Mouse (Mus musculus) ES-CJ7 (cell line): ENCODE data around the gene Eef1a1.

ENCODE experiments used
- DNase-seq: peaks from one replicate; pipeline ENCODE4 v3.0.0; 2011; ENCODE audit warnings: low read depth, low spot score

Eef1a1 gene

GRCm38 (mm10) chr9:78477021-78477551 is 11.9 kb downstream of the Eef1a1 start:
- DNase-seq = peak; percentile 73

- peak; percentile 84 for DNase-seq
Observed at GRCm38 (mm10) chr9:78476531-78477020, 12.4 kb downstream of the Eef1a1 start.

- peak; percentile 65 for DNase-seq
Observed at GRCm38 (mm10) chr9:78475873-78476272, 13.1 kb downstream of the Eef1a1 start.

- DNase-seq = no peak
Observed at GRCm38 (mm10) chr9:78475383-78475780, 13.6 kb downstream of the Eef1a1 start.

GRCm38 (mm10) chr9:78474771-78475382 is 14.1 kb downstream of the Eef1a1 start:
- DNase-seq = no peak

GRCm38 (mm10) chr9:78474270-78474669 is 14.7 kb downstream of the Eef1a1 start:
- DNase-seq = peak; percentile 62

- peak; percentile 58 for DNase-seq
Observed at GRCm38 (mm10) chr9:78473588-78473987, 15.4 kb downstream of the Eef1a1 start.

- DNase-seq = no peak
Observed at GRCm38 (mm10) chr9:78465725-78466124, 23.2 kb downstream of the Eef1a1 start.

- no peak for DNase-seq
Observed at GRCm38 (mm10) chr9:78463337-78463736, 25.6 kb downstream of the Eef1a1 start.

- peak; percentile 68 for DNase-seq
Observed at GRCm38 (mm10) chr9:78457026-78457425, 31.9 kb downstream of the Eef1a1 start.

- DNase-seq = no peak
Observed at GRCm38 (mm10) chr9:78451382-78451781, 37.6 kb downstream of the Eef1a1 start.

- no peak for DNase-seq
Observed at GRCm38 (mm10) chr9:78450404-78450803, 38.5 kb downstream of the Eef1a1 start.

- peak; percentile 87 for DNase-seq
Observed at GRCm38 (mm10) chr9:78447973-78448873, 40.7 kb downstream of the Eef1a1 start, which contains the start of the genes Mto1 and Gm17324. Gene Mto1, plus strand, starts transcription at chr9:78448208. Gene Gm17324, minus strand, starts transcription at chr9:78448786.

- no peak for DNase-seq
Observed at GRCm38 (mm10) chr9:78447606-78447972, 41.4 kb downstream of the Eef1a1 start.

- DNase-seq = peak; percentile 54
Observed at GRCm38 (mm10) chr9:78442579-78443392, 46.2 kb downstream of the Eef1a1 start, which contains the start of gene Cgas. Gene Cgas, minus strand, starts transcription at chr9:78443237.

GRCm38 (mm10) chr9:78442237-78442578 is 46.7 kb downstream of the Eef1a1 start:
- DNase-seq = no peak

- no peak for DNase-seq
Observed at GRCm38 (mm10) chr9:78439426-78439825, 49.5 kb downstream of the Eef1a1 start.

- peak; percentile 63 for DNase-seq
Observed at GRCm38 (mm10) chr9:78432471-78432870, 56.5 kb downstream of the Eef1a1 start.

GRCm38 (mm10) chr9:78430486-78430885 is 58.5 kb downstream of the Eef1a1 start:
- DNase-seq = no peak

GRCm38 (mm10) chr9:78429551-78429950 is 59.4 kb downstream of the Eef1a1 start:
- DNase-seq = no peak

GRCm38 (mm10) chr9:78428870-78429432 is 60.0 kb downstream of the Eef1a1 start:
- DNase-seq = no peak
